Mouse (Mus musculus) ES-Bruce4 (cell line): Measurements from ENCODE around the gene Calr3.

ENCODE experiments used
- CTCF ChIP-seq: IDR thresholded peaks from one replicate; pipeline ENCODE4 v1.8.1; 2011; ENCODE audit warnings: low read depth, low read length
- POLR2A ChIP-seq: IDR thresholded peaks from one replicate; pipeline ENCODE4 v1.8.1; 2011; ENCODE audit warnings: low read length; ENCODE audit not compliant: insufficient read depth

DNA sequence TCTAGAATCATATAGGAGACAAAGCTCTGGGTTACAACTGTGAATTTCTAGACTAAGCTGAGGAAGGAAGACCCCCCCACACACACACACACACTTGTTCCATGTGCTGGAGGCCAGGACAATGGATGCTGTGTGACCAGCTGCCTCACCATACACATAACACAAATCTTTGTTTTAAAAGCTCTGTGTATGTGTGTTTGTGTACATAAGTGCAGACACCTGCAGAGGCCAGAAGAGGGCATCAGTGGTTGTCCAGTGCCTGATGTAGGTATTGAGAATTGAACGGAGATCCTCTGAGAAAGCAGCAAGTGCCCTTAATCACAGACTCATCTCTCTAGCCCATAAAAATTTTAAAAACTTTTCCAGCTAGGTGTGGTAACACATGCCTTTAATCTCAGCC lies 20.7 kb downstream of the Calr3 start:
- peak; percentile 20 for TF ChIP-seq CTCF
- no peak for TF ChIP-seq POLR2A
